Mouse (Mus musculus): ENCODE measurements around the gene Vmn1r188. TPM values are rescaled to one million over a fixed set of nuclear protein-coding genes. Genes with fewer than 3 reads are reported as not detected.
"Not testable (repeated sequence)": the region's sequence is repeated elsewhere in the genome, so short reads cannot be mapped to it uniquely, and the experiment has no call there.

Gene Vmn1r188
- not detected in 2 replicates for polyA plus RNA-seq (2015; fragmentation: Nextera tagmentation; extraction: Ambion mirVana)

DNA sequence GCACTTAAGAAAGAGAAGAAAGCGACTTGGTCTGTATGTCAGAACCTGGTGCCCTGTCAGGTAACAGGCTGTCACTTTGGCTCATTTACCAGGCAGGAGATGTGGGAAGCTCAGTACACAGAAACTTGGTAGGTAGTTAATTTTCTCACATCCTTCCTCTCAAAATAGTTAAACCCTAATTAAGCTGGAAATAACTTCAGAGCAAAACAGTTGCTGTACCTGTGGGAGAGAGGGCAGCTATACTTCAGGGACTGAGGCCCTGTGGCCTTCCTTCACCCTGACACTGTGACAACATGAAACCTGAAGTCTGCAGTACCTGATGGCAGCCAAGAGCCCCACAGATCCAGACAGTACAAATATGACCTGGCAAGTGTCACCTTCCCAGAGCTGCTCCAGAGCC, at the start of gene Vmn1r188:
Vmn1r188 (plus strand) TSS at position 301 of the 400 bp plus-strand sequence.
- not testable (repeated sequence) for H3K27ac ChIP-seq (ENCODE audit: low read length); ATAC-seq (ENCODE audit: low read depth); H3K27me3 ChIP-seq (ENCODE audit: control insufficient read depth, insufficient read depth, low read depth, low read length); H3K9ac ChIP-seq (ENCODE audit: low read length); H3K4me3 ChIP-seq (ENCODE audit: low read length); H3K4me1 ChIP-seq (replicated peaks; ENCODE audit: control insufficient read depth, insufficient read depth, low read length); H3K9me3 ChIP-seq (ENCODE audit: control insufficient read depth, low read length); H3K36me3 ChIP-seq (ENCODE audit: control insufficient read depth, insufficient read depth, low read length); H3K4me2 ChIP-seq (ENCODE audit: low read depth, low read length)
- WGBS: 65% methylated on average over 1 of the region's 1 CpGs

DNA sequence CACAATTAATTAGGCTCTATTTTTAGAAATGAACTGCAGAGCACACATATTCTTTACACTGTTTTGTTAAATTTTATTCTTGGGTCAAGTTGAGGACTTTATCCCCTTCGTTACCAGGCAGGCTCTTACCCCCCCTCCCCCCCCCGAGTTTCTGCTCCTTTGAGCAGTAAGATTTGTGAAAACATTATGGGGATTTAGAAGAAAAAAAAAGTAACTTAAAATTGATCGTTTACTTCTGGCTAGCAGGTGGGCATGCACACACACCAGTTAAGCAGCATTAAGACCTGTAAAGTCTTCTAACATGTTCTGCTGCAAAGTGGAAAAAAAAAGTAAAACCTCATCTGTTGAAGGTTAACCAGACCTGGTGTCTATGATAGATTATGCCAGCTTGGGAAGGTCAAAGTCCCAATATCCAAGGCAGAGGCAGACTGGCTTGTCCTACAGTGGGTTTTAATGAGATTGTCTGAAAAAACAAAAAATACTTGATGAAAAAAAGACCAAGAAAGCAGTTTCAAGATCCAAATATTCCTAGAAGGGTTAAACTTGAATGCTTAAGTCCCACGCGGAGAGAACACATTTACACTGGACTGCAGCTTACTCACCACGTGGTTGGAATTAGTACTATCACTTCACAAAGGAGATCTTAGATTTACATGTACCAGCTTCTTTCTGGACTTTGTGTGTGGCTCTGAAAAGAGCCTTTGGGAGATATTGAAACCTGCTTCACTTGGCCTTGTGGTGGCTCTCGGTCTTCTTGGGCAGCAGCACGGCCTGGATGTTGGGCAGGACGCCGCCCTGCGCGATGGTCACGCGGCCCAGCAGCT, 49.6 kb upstream of the Vmn1r188 start:
- peak overlapping the region; percentile 71 for H3K9ac ChIP-seq (ENCODE audit: low read length)
- H3K4me1 ChIP-seq (replicated peaks; ENCODE audit: control insufficient read depth, insufficient read depth, low read length): peaks cover 17% of the 10 kb centered on the region
- peak; percentile 0; the same call in 1 of the 2 replicates for ATAC-seq (ENCODE audit: low read depth)
- peak overlapping the region; percentile 50 for H3K4me3 ChIP-seq (ENCODE audit: low read length)
- no peaks in the 10 kb centered on the region for H3K27me3 ChIP-seq (ENCODE audit: control insufficient read depth, insufficient read depth, low read depth, low read length)
- no peaks in the 10 kb centered on the region for H3K9me3 ChIP-seq (ENCODE audit: control insufficient read depth, low read length)
- H3K4me2 ChIP-seq (ENCODE audit: low read depth, low read length): peak overlapping the region; percentile 56
- H3K36me3 ChIP-seq (ENCODE audit: control insufficient read depth, insufficient read depth, low read length): no peaks in the 10 kb centered on the region
- peak overlapping the region; percentile 81 for H3K27ac ChIP-seq (ENCODE audit: low read length)
- under 1% methylated on average over 14 of the region's 14 CpGs for WGBS

DNA sequence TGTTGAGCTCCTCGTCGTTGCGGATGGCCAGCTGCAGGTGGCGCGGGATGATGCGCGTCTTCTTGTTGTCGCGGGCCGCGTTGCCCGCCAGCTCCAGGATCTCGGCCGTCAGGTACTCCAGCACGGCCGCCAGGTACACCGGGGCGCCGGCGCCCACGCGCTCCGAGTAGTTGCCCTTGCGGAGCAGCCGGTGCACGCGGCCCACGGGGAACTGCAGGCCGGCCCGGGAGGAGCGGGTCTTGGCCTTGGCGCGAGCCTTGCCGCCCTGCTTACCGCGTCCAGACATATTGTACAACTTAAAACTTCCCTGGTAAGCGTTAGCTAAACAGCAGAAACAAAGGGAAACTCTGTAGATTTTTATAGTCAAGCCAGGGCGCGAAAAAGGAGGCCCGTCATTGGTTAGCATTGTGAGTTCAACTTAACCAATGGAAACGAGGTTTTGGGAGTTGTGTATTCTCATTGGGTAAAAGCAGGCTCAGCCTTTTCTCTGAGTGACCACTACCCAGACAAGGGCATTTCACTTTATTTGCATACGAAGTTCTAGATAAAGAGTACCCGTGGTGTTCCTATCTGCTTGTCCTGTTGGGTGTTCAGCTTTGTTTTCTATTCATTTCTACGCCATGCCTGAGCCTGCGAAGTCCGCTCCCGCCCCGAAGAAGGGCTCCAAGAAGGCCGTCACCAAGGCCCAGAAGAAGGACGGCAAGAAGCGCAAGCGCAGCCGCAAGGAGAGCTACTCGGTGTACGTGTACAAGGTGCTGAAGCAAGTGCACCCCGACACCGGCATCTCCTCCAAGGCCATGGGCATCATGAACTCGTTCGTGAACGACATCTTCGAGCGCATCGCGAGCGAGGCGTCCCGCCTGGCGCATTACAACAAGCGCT, 48.7 kb upstream of the Vmn1r188 start, which contains the start of the genes Hist1h2ah and Hist1h2bk:
Hist1h2ah (minus strand) TSS at position 302 of the 882 bp plus-strand sequence.
Hist1h2bk (plus strand) TSS at position 604 of the 882 bp plus-strand sequence.
- Histone ChIP-seq H3K4me3 (ENCODE audit: low read length) (peak within 1 kb of the TSS; percentile 50), H3K9ac (ENCODE audit: low read length) (peak within 1 kb of the TSS; percentile 71), H3K4me1 (replicated peaks; ENCODE audit: control insufficient read depth, insufficient read depth, low read length) (peaks cover 24% of the 10 kb centered on the region), H3K4me2 (ENCODE audit: low read depth, low read length) (peak within 1 kb of the TSS; percentile 56), H3K27ac (ENCODE audit: low read length) (peak within 1 kb of the TSS; percentile 83)
- peak; percentile 98 for ATAC-seq (ENCODE audit: low read depth)
- not testable (repeated sequence) for H3K27me3 ChIP-seq (ENCODE audit: control insufficient read depth, insufficient read depth, low read depth, low read length); H3K36me3 ChIP-seq (ENCODE audit: control insufficient read depth, insufficient read depth, low read length); H3K9me3 ChIP-seq (ENCODE audit: control insufficient read depth, low read length)
- under 1% methylated on average over 21 of the region's 69 CpGs for WGBS

DNA sequence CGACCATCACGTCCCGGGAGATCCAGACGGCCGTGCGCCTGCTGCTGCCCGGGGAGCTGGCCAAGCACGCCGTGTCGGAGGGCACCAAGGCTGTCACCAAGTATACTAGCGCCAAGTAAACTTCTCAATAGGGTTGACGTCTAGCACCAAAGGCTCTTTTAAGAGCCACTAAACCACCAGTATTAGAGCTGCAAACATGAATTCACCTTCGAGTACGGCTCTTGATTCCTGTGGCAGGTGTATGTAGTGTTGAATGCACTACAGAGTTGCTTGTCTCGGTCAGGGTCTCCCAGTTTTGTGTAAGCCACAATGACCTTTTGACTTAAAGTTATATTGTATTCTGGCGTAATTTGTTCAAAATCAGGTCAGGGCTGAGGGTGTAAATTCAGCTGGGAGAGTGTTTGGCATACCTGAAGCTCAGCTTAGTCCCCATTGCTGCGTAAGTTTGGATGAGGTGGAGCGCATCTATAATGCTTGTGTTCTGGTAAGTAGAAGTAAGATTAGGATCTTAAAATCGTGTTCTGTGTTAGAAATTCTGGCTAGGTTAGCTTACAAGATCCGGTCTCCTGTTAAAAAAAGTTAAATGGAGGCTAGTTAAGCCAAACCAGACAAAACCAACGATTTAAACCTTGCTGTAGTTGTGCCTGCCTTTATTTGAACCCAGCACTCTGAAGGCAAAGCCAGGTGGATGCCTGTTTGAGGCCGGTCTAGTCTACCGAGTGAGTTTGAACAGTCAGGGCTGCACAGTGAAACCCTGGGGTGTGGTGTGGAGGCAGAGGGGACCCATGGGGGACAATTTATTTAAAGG, 47.9 kb upstream of the Vmn1r188 start:
- peak overlapping the region; percentile 65 for H3K27ac ChIP-seq (ENCODE audit: low read length)
- H3K9ac ChIP-seq (ENCODE audit: low read length): peak overlapping the region; percentile 16
- H3K9me3 ChIP-seq (ENCODE audit: control insufficient read depth, low read length): no peaks in the 10 kb centered on the region
- no peaks in the 10 kb centered on the region for H3K27me3 ChIP-seq (ENCODE audit: control insufficient read depth, insufficient read depth, low read depth, low read length)
- H3K36me3 ChIP-seq (ENCODE audit: control insufficient read depth, insufficient read depth, low read length): no peaks in the 10 kb centered on the region
- peak overlapping the region; percentile 30 for H3K4me3 ChIP-seq (ENCODE audit: low read length)
- peak overlapping the region; percentile 50 for H3K4me2 ChIP-seq (ENCODE audit: low read depth, low read length)
- peaks cover 26% of the 10 kb centered on the region for H3K4me1 ChIP-seq (replicated peaks; ENCODE audit: control insufficient read depth, insufficient read depth, low read length)
- 1% methylated on average over 17 of the region's 23 CpGs for WGBS
- ATAC-seq (ENCODE audit: low read depth): peak; percentile 11; the same call in 1 of the 2 replicates

DNA sequence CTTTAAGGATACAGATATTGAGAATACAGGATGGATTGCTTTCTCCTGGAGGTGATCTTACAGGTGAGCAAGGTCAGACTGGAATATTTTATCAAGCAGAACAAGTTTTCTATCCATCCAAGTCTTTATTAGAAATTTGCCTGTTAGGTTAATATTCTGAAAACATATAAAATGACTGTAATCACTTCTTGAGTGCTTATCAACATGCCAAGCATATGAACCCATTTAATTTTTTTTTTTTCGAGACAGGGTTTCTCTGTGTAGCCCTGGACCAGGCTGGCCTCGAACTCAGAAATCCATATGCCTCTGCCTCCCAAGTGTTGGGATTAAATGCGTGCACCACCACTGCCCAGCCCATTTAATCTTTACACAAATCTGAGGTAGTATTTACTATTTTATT, 47.3 kb upstream of the Vmn1r188 start:
- Histone ChIP-seq H3K36me3 (ENCODE audit: control insufficient read depth, insufficient read depth, low read length) (no peaks in the 10 kb centered on the region), H3K4me1 (replicated peaks; ENCODE audit: control insufficient read depth, insufficient read depth, low read length) (peaks cover 28% of the 10 kb centered on the region), H3K4me2 (ENCODE audit: low read depth, low read length) (peak overlapping the region; percentile 50), H3K4me3 (ENCODE audit: low read length) (peak overlapping the region; percentile 30), H3K9ac (ENCODE audit: low read length) (peak overlapping the region; percentile 16), H3K27me3 (ENCODE audit: control insufficient read depth, insufficient read depth, low read depth, low read length) (no peaks in the 10 kb centered on the region), H3K9me3 (ENCODE audit: control insufficient read depth, low read length) (no peaks in the 10 kb centered on the region), H3K27ac (ENCODE audit: low read length) (peak overlapping the region; percentile 65)
- WGBS: 50% methylated on average over 3 of the region's 3 CpGs
- ATAC-seq (ENCODE audit: low read depth): no peak

DNA sequence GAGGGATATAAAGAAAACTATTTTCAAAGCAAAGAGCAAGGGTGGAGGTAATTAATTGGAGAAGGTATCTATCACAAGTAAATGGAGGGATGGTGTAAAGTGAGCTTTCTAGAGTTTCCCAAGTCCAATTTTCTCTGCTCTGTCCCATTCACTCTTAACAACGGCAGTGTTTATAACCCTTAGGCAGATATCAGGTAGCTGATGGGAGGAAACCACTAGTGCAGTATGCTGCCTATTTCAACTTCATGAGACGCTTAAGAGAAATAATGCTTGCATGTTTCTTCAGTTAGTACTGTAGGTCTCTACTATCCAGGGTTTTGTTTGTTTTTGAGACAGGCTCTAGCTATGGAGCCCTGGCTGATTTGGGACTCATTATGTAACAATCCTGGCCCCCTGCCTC, 46.8 kb upstream of the Vmn1r188 start:
- no peaks in the 10 kb centered on the region for H3K27me3 ChIP-seq (ENCODE audit: control insufficient read depth, insufficient read depth, low read depth, low read length)
- peak overlapping the region; percentile 30; the same call in 1 of the 2 replicates for H3K27ac ChIP-seq (ENCODE audit: low read length)
- WGBS: 54% methylated on average over 2 of the region's 2 CpGs
- no peak overlapping the region for H3K4me3 ChIP-seq (ENCODE audit: low read length)
- H3K9ac ChIP-seq (ENCODE audit: low read length): no peak overlapping the region; the same call in 1 of the 2 replicates
- peaks cover 29% of the 10 kb centered on the region for H3K4me1 ChIP-seq (replicated peaks; ENCODE audit: control insufficient read depth, insufficient read depth, low read length)
- no peak overlapping the region for H3K4me2 ChIP-seq (ENCODE audit: low read depth, low read length)
- no peak for ATAC-seq (ENCODE audit: low read depth)
- no peaks in the 10 kb centered on the region for H3K9me3 ChIP-seq (ENCODE audit: control insufficient read depth, low read length)
- no peaks in the 10 kb centered on the region for H3K36me3 ChIP-seq (ENCODE audit: control insufficient read depth, insufficient read depth, low read length)

DNA sequence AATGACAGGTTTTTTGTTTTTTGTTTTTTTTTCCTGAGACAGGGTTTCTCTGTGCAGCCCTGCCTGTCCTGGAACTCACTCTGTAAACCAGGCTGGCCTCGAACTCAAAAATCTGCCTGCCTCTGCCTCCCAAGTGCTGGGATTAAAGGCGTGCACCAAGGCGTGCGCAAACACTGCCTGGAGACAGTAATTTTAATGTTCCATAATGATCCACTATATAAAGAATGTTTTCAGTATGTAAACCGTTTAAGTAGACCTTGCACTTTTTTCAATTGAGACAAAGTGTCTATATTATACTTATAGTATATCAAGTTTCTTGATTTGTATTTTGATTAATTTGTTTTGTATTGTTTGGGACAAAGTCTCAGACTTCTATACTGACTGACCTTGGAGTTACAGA, 44.9 kb upstream of the Vmn1r188 start:
- Histone ChIP-seq H3K4me3 (ENCODE audit: low read length) (no peak overlapping the region), H3K27me3 (ENCODE audit: control insufficient read depth, insufficient read depth, low read depth, low read length) (no peaks in the 10 kb centered on the region), H3K4me1 (replicated peaks; ENCODE audit: control insufficient read depth, insufficient read depth, low read length) (peaks cover 26% of the 10 kb centered on the region), H3K27ac (ENCODE audit: low read length) (0 out of 2 replicates have a peak overlapping the region, but pooled peaks have one; percentile 96), H3K9ac (ENCODE audit: low read length) (no peak overlapping the region), H3K9me3 (ENCODE audit: control insufficient read depth, low read length) (no peaks in the 10 kb centered on the region), H3K36me3 (ENCODE audit: control insufficient read depth, insufficient read depth, low read length) (no peaks in the 10 kb centered on the region), H3K4me2 (ENCODE audit: low read depth, low read length) (no peak overlapping the region; the same call in 1 of the 2 replicates)
- no peak for ATAC-seq (ENCODE audit: low read depth)
- 55% methylated on average over 5 of the region's 5 CpGs for WGBS

DNA sequence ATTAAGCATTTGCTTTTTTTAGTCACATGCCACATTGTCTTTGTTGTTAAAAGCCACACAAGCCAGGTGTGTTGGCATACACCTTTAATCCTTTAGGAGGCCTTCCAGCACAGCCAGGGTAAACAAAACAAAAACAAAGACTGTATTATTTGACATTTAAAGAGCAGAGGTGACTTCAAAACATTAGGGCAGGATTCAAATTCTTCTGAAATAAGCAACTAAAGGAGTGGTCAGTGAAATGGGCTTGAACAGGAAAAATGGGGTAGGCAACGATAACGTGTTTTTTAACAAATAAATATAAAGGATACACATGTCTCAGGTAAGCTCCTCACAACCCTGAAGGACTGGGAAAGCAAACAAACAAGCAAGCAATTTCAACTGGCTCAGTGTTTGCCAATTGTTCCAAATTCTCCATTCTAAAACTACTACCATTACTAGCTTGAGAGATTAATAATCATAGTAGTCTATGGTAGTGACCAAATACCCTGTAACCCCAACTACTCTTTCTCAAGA, 44.2 kb upstream of the Vmn1r188 start:
- ATAC-seq (ENCODE audit: low read depth): no peak
- no peaks in the 10 kb centered on the region for H3K27me3 ChIP-seq (ENCODE audit: control insufficient read depth, insufficient read depth, low read depth, low read length)
- peaks cover 25% of the 10 kb centered on the region for H3K4me1 ChIP-seq (replicated peaks; ENCODE audit: control insufficient read depth, insufficient read depth, low read length)
- 4% methylated on average over 2 of the region's 2 CpGs for WGBS
- peak overlapping the region; percentile 73 for H3K9ac ChIP-seq (ENCODE audit: low read length)
- peak overlapping the region; percentile 86 for H3K4me2 ChIP-seq (ENCODE audit: low read depth, low read length)
- peak overlapping the region; percentile 96 for H3K27ac ChIP-seq (ENCODE audit: low read length)
- H3K9me3 ChIP-seq (ENCODE audit: control insufficient read depth, low read length): no peaks in the 10 kb centered on the region
- peak overlapping the region; percentile 56 for H3K4me3 ChIP-seq (ENCODE audit: low read length)
- H3K36me3 ChIP-seq (ENCODE audit: control insufficient read depth, insufficient read depth, low read length): no peaks in the 10 kb centered on the region

All from lung, embryonic 16.5 days (tissue).